Mouse (Mus musculus) testis, postnatal 14 days (tissue): Measurements from ENCODE around the gene Ehd1.
"Not testable (repeated sequence)": the region's sequence is repeated elsewhere in the genome, so short reads cannot be mapped to it uniquely, and the experiment has no call there.

Experiments used
- DNase-seq: peaks from one replicate; pipeline ENCODE4 v3.0.0; 2021; ENCODE audit warnings: low spot score

The Ehd1 gene

GRCm38 (mm10) chr19:6302114-6302513 lies 25.6 kb downstream of the Ehd1 start:
- DNase-seq: no peak

- DNase-seq: no peak
Measured at GRCm38 (mm10) chr19:6302522-6302921, 26.0 kb downstream of the Ehd1 start.

- no peak for DNase-seq
Measured at GRCm38 (mm10) chr19:6303831-6304230, 27.3 kb downstream of the Ehd1 start.

- DNase-seq: peak; percentile 76
Measured at GRCm38 (mm10) chr19:6304787-6305516, 28.4 kb downstream of the Ehd1 start.

- no peak for DNase-seq
Measured at GRCm38 (mm10) chr19:6305517-6306115, 29.1 kb downstream of the Ehd1 start.

- peak; percentile 91 for DNase-seq
Measured at GRCm38 (mm10) chr19:6306137-6306551, 29.6 kb downstream of the Ehd1 start, which contains the start of gene Cdc42bpg. Gene Cdc42bpg (plus strand): TSS chr19:6306456.

- peak; percentile 82 for DNase-seq
Measured at GRCm38 (mm10) chr19:6306586-6306985, 30.1 kb downstream of the Ehd1 start.

- DNase-seq: no peak
Measured at GRCm38 (mm10) chr19:6307733-6308531, 31.4 kb downstream of the Ehd1 start.

GRCm38 (mm10) chr19:6310181-6310580 lies 33.7 kb downstream of the Ehd1 start:
- DNase-seq: no peak

GRCm38 (mm10) chr19:6311783-6312182 lies 35.3 kb downstream of the Ehd1 start:
- DNase-seq: not testable (repeated sequence)

- no peak for DNase-seq
Measured at GRCm38 (mm10) chr19:6313796-6314195, 37.3 kb downstream of the Ehd1 start.

- DNase-seq: no peak
Measured at GRCm38 (mm10) chr19:6314513-6314912, 38.0 kb downstream of the Ehd1 start.

GRCm38 (mm10) chr19:6315573-6315972 lies 39.0 kb downstream of the Ehd1 start:
- no peak for DNase-seq

GRCm38 (mm10) chr19:6318145-6318544 lies 41.6 kb downstream of the Ehd1 start:
- no peak for DNase-seq

GRCm38 (mm10) chr19:6321358-6321757 lies 44.8 kb downstream of the Ehd1 start:
- no peak for DNase-seq

- DNase-seq: peak; percentile 66
Measured at GRCm38 (mm10) chr19:6321786-6322621, 45.5 kb downstream of the Ehd1 start.

- DNase-seq: no peak
Measured at GRCm38 (mm10) chr19:6324751-6325150, 48.2 kb downstream of the Ehd1 start.

GRCm38 (mm10) chr19:6331178-6331577 lies 54.7 kb downstream of the Ehd1 start:
- DNase-seq: no peak

GRCm38 (mm10) chr19:6331719-6332516 lies 55.4 kb downstream of the Ehd1 start:
- no peak for DNase-seq

- no peak for DNase-seq
Measured at GRCm38 (mm10) chr19:6333761-6334595, 57.5 kb downstream of the Ehd1 start.
